Mouse (Mus musculus): ENCODE results near the gene Lrrc3c. TPM values are rescaled to one million over a fixed set of nuclear protein-coding genes. Genes with fewer than 3 reads are reported as not detected.
"Not testable (repeated sequence)": the region's sequence is repeated elsewhere in the genome, so short reads cannot be mapped to it uniquely, and the experiment has no call there.

The Lrrc3c gene
- polyA plus RNA-seq, 1 experiment from 2014 or later = not detected

DNA sequence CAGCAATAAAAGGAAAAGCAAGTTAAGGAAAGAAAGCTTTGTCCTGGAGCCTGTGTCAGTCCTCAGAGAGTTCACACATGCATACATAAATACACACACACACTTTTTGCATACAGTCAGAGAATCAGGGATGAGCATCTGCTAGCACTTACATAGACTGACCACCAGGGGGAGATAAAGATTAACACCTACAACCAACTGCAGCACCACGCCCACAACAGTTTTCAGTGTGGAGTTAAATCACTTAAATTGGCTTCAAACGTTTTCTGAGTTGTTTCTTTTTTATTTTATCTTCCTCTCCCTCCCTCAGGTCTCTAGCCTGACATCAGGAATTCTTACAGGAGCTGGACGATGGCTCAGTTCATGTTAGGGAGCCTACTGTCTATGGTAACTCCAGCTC lies 8.7 kb downstream of the Lrrc3c start:
- Histone ChIP-seq H3K4me2 (ENCODE audit: low read length) (no peak overlapping the region), H3K9ac (ENCODE audit: low read length) (no peak overlapping the region), H3K4me1 (ENCODE audit: control insufficient read depth in 2 of 2, insufficient read depth in 2 of 2, low read length in 2 of 2) (peaks cover 5 to 8% of the 10 kb centered on the region in 2 experiments), H3K4me3 (ENCODE audit: control insufficient read depth in 1 of 2, insufficient read depth in 1 of 2, low read depth in 1 of 2, low read length in 2 of 2) (no peak overlapping the region), H3K27ac (replicated peaks in 1 of 2; ENCODE audit: control insufficient read depth in 1 of 2, insufficient read depth in 1 of 2, low read depth in 2 of 2, low read length in 2 of 2) (no peak overlapping the region), H3K36me3 (ENCODE audit: control insufficient read depth, insufficient read depth, low read length) (no peaks in the 10 kb centered on the region), H3K9me3 (ENCODE audit: control insufficient read depth, low read length) (no peaks in the 10 kb centered on the region), H3K27me3 (ENCODE audit: control insufficient read depth, insufficient read depth, low read length) (no peaks in the 10 kb centered on the region)
- 1% methylated on average over 3 of the region's 3 CpGs for WGBS
- no peak for ATAC-seq (ENCODE audit: insufficient number of reproducible peaks, insufficient read depth, low FRiP score, low read depth)

GRCm38 (mm10) chr11:98620791-98621190 lies 22.7 kb downstream of the Lrrc3c start:
- Histone ChIP-seq H3K4me3 (ENCODE audit: control insufficient read depth in 1 of 2, insufficient read depth in 1 of 2, low read depth in 1 of 2, low read length in 2 of 2) (no peak overlapping the region), H3K9me3 (ENCODE audit: control insufficient read depth, low read length) (peaks cover 9% of the 10 kb centered on the region; the same call in 1 of the 2 replicates), H3K4me2 (ENCODE audit: low read length) (no peak overlapping the region), H3K9ac (ENCODE audit: low read length) (no peak overlapping the region), H3K36me3 (ENCODE audit: control insufficient read depth, insufficient read depth, low read length) (no peaks in the 10 kb centered on the region), H3K27me3 (ENCODE audit: control insufficient read depth, insufficient read depth, low read length) (no peaks in the 10 kb centered on the region), H3K27ac (replicated peaks in 1 of 2; ENCODE audit: control insufficient read depth in 1 of 2, insufficient read depth in 1 of 2, low read depth in 2 of 2, low read length in 2 of 2) (no peak overlapping the region), H3K4me1 (ENCODE audit: control insufficient read depth in 2 of 2, insufficient read depth in 2 of 2, low read length in 2 of 2) (no peaks in the 10 kb centered on the region)
- WGBS = 93% methylated on average over 13 of the region's 13 CpGs
- no peak for ATAC-seq (ENCODE audit: insufficient number of reproducible peaks, insufficient read depth, low FRiP score, low read depth)

GRCm38 (mm10) chr11:98623981-98624380 lies 25.9 kb downstream of the Lrrc3c start:
- H3K27ac ChIP-seq (replicated peaks in 1 of 2; ENCODE audit: control insufficient read depth in 1 of 2, insufficient read depth in 1 of 2, low read depth in 2 of 2, low read length in 2 of 2); H3K4me2 ChIP-seq (ENCODE audit: low read length); H3K4me1 ChIP-seq (ENCODE audit: control insufficient read depth in 2 of 2, insufficient read depth in 2 of 2, low read length in 2 of 2); ATAC-seq (ENCODE audit: insufficient number of reproducible peaks, insufficient read depth, low FRiP score, low read depth); H3K27me3 ChIP-seq (ENCODE audit: control insufficient read depth, insufficient read depth, low read length); H3K9ac ChIP-seq (ENCODE audit: low read length); H3K36me3 ChIP-seq (ENCODE audit: control insufficient read depth, insufficient read depth, low read length); H3K9me3 ChIP-seq (ENCODE audit: control insufficient read depth, low read length); H3K4me3 ChIP-seq (ENCODE audit: control insufficient read depth in 1 of 2, insufficient read depth in 1 of 2, low read depth in 1 of 2, low read length in 2 of 2): not testable (repeated sequence)
- 70% methylated on average over 6 of the region's 6 CpGs for WGBS

GRCm38 (mm10) chr11:98624381-98624780 lies 26.3 kb downstream of the Lrrc3c start:
- H3K36me3 ChIP-seq (ENCODE audit: control insufficient read depth, insufficient read depth, low read length); H3K4me3 ChIP-seq (ENCODE audit: control insufficient read depth in 1 of 2, insufficient read depth in 1 of 2, low read depth in 1 of 2, low read length in 2 of 2); ATAC-seq (ENCODE audit: insufficient number of reproducible peaks, insufficient read depth, low FRiP score, low read depth); H3K9ac ChIP-seq (ENCODE audit: low read length); H3K27me3 ChIP-seq (ENCODE audit: control insufficient read depth, insufficient read depth, low read length); H3K27ac ChIP-seq (replicated peaks in 1 of 2; ENCODE audit: control insufficient read depth in 1 of 2, insufficient read depth in 1 of 2, low read depth in 2 of 2, low read length in 2 of 2); H3K4me2 ChIP-seq (ENCODE audit: low read length); H3K9me3 ChIP-seq (ENCODE audit: control insufficient read depth, low read length); H3K4me1 ChIP-seq (ENCODE audit: control insufficient read depth in 2 of 2, insufficient read depth in 2 of 2, low read length in 2 of 2): not testable (repeated sequence)
- 73% methylated on average over 2 of the region's 2 CpGs for WGBS

DNA sequence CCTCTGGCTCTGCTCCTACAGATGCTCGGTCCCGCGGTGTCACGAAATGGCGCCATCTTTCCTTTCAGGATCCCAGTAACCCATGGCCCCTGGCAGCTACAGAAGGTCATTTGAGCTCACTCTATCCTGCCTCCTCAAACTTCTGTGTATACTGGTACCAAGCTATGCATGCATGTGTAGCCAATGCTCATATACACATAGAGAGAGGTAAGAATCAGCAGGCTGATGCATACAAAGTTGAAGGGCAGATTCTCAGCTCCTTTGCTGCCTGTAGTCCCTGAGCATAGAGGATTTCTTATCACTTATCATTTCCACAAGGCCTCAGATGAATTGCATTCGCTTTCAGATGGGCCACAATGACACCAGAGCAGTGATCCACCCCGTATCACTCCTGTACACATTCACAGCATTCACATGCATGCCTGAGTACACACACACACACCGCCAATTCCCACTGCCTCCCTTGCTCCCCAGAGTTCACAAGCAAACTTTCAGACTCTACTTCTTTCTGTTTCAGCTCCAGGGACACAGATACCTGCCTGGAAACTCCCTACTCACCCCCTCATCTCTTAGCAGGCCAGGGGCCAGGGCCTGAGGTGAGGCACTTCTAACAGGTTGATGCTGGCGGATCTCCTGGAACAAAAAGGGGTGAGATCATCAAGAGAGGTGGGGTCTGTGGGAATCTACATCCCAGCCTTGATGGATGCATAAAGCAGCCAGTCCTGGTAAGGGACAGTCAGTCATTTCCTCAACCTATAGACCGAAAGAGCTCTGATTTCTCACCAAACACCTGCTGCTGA lies 27.7 kb downstream of the Lrrc3c start, which contains the start of the genes Gm12355 and Gsdma3:
Gene Gm12355 (minus strand): TSS at position 51 of the 800 bp plus-strand sequence.
Gene Gsdma3 (plus strand): TSS at position 750 of the 800 bp plus-strand sequence.
- Histone ChIP-seq H3K4me3 (ENCODE audit: control insufficient read depth in 1 of 2, insufficient read depth in 1 of 2, low read depth in 1 of 2, low read length in 2 of 2) (no peak within 1 kb of the TSS), H3K27ac (replicated peaks in 1 of 2; ENCODE audit: control insufficient read depth in 1 of 2, insufficient read depth in 1 of 2, low read depth in 2 of 2, low read length in 2 of 2) (no peak within 1 kb of the TSS), H3K9ac (ENCODE audit: low read length) (no peak within 1 kb of the TSS), H3K4me2 (ENCODE audit: low read length) (no peak within 1 kb of the TSS), H3K36me3 (ENCODE audit: control insufficient read depth, insufficient read depth, low read length) (no peaks in the 10 kb centered on the region), H3K4me1 (ENCODE audit: control insufficient read depth in 2 of 2, insufficient read depth in 2 of 2, low read length in 2 of 2) (no peaks in the 10 kb centered on the region), H3K27me3 (ENCODE audit: control insufficient read depth, insufficient read depth, low read length) (0 out of 2 replicates have a peak, but pooled peaks cover 2% of the 10 kb centered on the region), H3K9me3 (ENCODE audit: control insufficient read depth, low read length) (peaks cover 9% of the 10 kb centered on the region; the same call in 1 of the 2 replicates)
- 82% methylated on average over 10 of the region's 10 CpGs for WGBS
- ATAC-seq (ENCODE audit: insufficient number of reproducible peaks, insufficient read depth, low FRiP score, low read depth) = no peak

DNA sequence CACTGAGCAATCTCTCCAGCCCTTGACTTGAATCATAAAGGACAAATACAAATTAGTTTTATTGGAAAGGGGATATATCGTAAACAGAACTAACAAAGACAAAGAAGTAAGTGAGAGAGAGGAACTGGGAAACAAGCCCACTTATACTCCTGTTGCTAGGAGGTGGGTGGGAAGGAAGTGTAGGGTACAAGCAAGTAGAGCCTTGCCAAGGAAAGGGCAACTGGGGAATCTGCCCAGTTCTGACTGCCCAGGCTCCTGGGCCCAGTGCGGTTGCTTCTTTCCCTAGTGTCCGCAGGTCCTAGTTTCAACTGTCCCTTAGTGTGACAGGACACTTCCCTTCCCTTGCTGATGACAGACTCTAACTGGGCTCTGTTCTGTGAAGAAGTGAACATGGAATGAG lies 30.6 kb downstream of the Lrrc3c start:
- 0 out of 2 replicates have a peak, but pooled peaks cover 3% of the 10 kb centered on the region for H3K9me3 ChIP-seq (ENCODE audit: control insufficient read depth, low read length)
- H3K27ac ChIP-seq (replicated peaks in 1 of 2; ENCODE audit: control insufficient read depth in 1 of 2, insufficient read depth in 1 of 2, low read depth in 2 of 2, low read length in 2 of 2) = no peak overlapping the region
- no peaks in the 10 kb centered on the region for H3K4me1 ChIP-seq (ENCODE audit: control insufficient read depth in 2 of 2, insufficient read depth in 2 of 2, low read length in 2 of 2)
- WGBS = 83% methylated on average over 3 of the region's 3 CpGs
- H3K36me3 ChIP-seq (ENCODE audit: control insufficient read depth, insufficient read depth, low read length) = no peaks in the 10 kb centered on the region
- no peak overlapping the region for H3K4me2 ChIP-seq (ENCODE audit: low read length)
- H3K27me3 ChIP-seq (ENCODE audit: control insufficient read depth, insufficient read depth, low read length) = peaks cover 6% of the 10 kb centered on the region; the same call in 1 of the 2 replicates
- ATAC-seq (ENCODE audit: insufficient number of reproducible peaks, insufficient read depth, low FRiP score, low read depth) = no peak
- H3K9ac ChIP-seq (ENCODE audit: low read length) = no peak overlapping the region
- no peak overlapping the region for H3K4me3 ChIP-seq (ENCODE audit: control insufficient read depth in 1 of 2, insufficient read depth in 1 of 2, low read depth in 1 of 2, low read length in 2 of 2)

DNA sequence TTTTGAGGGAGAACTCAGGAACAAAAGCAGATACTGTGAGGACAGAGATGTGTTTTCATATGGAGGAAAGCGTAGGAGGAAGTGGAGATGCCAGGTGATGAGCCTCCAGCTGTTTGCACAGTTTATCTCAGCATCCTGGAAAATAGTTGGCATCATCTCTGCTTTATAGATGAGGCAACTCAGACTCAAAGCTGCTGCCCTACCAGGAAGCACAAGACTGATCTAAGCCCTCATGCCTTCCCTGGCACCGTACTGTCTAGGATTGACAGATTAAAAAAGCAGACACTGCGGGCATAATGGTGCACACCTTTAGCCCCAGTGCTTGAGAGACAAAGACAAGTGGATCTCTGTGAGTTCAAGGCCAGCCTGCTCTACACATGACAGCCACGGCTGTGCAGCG lies 32.6 kb downstream of the Lrrc3c start:
- Histone ChIP-seq H3K27ac (replicated peaks in 1 of 2; ENCODE audit: control insufficient read depth in 1 of 2, insufficient read depth in 1 of 2, low read depth in 2 of 2, low read length in 2 of 2) (no peak overlapping the region), H3K9me3 (ENCODE audit: control insufficient read depth, low read length) (no peaks in the 10 kb centered on the region), H3K27me3 (ENCODE audit: control insufficient read depth, insufficient read depth, low read length) (peaks cover 6% of the 10 kb centered on the region; the same call in 1 of the 2 replicates), H3K4me2 (ENCODE audit: low read length) (no peak overlapping the region), H3K9ac (ENCODE audit: low read length) (no peak overlapping the region), H3K36me3 (ENCODE audit: control insufficient read depth, insufficient read depth, low read length) (no peaks in the 10 kb centered on the region), H3K4me3 (ENCODE audit: control insufficient read depth in 1 of 2, insufficient read depth in 1 of 2, low read depth in 1 of 2, low read length in 2 of 2) (no peak overlapping the region), H3K4me1 (ENCODE audit: control insufficient read depth in 2 of 2, insufficient read depth in 2 of 2, low read length in 2 of 2) (no peaks in the 10 kb centered on the region)
- 76% methylated on average over 5 of the region's 5 CpGs for WGBS
- ATAC-seq (ENCODE audit: insufficient number of reproducible peaks, insufficient read depth, low FRiP score, low read depth) = no peak
